Mouse (Mus musculus): Measurements from ENCODE around the gene Ruvbl1.

GRCm38 (mm10) chr6:88439056-88439455 is 26.2 kb upstream of the Ruvbl1 start:
- TF ChIP-seq CTCF (IDR thresholded peaks at IDR 0.05; ENCODE audit: low read depth), result no peak
- TF ChIP-seq EP300 (IDR thresholded peaks at IDR 0.05; ENCODE audit: low read depth), result no peak

Measured in liver, postnatal 0 days (tissue).